Mouse (Mus musculus) thymus, postnatal 10 days (tissue): ENCODE measurements around the gene Fam163b.
A peak's percentile ranks its signal among the peaks of the same experiment; 100 is the strongest.

Experiments
- DNase-seq, 2 experiments: peaks; one replicate each; pipeline ENCODE4 v3.0.0; 2021; ENCODE audit warnings: low spot score in 2 of 2

Gene Fam163b

DNA sequence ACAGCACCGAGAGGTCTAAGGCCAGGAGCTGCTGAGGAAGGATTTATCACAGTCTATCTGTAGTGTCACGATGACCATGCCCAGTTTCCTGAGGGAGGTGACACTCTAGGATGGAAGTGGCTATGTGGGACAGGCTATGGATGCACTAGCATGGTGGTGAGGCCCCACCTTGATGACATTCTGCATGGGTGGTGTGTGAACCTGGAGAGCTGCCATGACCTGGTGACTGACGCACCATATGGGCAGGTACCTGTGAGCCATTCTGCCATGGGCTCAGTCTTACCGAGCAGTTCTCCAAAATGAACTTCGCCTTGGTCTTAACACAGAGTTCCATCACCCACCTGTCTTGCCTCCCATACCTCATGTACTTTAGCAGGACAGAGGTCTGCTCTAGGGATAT is 54.7 kb downstream of the Fam163b start:
- no peak for DNase-seq

DNA sequence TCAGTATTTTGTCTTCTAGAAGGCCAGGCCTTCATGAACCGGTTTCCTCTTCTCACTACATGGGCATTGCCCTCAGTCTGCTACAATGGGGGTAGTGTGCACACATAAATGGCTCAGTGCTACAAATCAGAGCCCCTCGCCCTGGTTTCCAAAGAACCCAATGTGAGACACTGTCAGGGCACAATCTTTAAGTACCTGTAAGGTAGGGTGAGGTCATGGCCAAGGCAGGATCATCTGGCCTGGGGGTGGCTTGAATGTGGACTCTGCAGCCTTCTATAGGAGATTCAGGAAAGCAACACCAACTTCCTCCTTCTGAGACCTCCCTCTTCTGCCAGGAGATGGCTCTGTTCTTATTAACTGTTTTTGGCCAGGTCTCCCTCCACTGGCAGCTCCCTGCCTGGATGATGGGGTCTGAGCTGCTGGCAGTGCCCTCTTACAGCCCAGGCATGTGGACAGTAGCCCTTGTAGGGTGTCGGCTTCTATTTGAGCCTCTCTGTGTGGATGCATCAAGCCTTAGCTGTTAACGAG is 55.7 kb downstream of the Fam163b start:
- DNase-seq = no peak

DNA sequence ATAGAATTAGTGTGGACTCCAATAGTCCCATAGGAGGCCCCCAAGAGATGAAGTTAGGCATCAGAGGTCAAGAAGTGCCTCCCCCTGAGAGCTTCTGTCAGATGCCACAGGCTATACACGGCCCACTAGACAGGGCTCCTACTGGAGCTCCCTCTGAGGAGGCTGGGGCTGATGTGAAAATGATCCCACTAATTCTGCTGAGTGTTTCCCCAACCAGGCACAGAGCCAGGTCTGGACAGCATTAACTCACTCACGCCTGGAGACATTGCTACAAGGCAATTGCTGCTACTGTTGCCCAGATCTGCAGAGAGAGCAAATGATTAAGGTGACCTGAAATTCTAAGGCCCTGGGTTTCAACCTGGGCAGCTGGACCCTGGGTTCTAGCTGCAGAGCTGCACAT is 56.5 kb downstream of the Fam163b start:
- no peak for DNase-seq

DNA sequence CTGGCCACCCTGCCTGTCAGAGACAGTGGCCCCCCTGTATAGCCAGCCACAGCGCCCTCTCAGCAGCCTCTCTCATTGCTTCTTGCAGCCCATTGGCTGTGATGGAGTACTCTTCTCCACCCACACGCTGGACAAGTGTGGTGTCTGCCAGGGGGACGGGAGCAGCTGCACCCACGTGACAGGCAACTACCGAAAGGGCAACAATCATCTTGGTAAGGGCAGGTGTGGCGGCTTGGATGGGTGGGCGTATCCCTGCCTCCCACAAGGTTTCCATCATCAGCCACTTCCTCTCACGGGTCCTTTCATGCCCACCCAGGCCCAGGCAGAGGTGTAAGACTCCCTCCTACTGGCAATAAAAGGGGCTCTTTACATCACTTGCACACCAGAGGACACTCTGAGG is 57.3 kb downstream of the Fam163b start:
- DNase-seq = peak; percentile 51 to 62

DNA sequence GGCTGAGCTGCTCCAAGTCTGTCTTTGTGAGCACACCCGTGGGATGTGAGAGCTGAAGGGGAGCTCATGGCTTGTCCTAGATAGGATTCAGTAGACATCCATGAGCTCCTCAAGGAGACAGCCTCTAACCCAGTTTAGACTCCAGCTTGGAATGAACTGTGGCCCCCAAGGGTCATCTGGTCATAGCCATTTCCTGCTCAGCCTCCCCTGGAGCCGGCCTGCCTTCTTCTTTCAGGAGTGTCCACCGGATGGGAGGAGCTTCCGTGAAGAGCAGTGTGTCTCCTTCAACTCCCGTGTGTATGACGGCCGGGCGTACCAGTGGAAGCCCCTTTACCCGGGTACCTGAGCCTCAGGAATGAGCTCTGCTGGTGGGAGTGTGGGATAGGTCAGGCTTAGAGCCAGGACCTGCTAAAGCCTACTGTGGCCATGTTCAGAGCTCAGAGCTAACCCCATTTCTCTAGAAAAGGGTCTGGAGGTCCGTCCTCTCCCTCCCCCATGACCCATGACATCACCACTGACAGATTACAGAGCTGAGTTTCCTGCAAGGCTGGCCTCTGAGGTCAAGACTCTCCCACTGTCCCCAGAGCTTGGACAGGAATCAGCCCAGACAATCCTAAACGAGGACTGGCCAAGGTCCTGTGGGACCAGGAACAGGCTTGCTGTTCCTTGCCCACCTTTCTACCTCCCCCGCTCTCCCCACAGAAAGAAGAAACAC is 58.4 kb downstream of the Fam163b start:
- DNase-seq = no peak

DNA sequence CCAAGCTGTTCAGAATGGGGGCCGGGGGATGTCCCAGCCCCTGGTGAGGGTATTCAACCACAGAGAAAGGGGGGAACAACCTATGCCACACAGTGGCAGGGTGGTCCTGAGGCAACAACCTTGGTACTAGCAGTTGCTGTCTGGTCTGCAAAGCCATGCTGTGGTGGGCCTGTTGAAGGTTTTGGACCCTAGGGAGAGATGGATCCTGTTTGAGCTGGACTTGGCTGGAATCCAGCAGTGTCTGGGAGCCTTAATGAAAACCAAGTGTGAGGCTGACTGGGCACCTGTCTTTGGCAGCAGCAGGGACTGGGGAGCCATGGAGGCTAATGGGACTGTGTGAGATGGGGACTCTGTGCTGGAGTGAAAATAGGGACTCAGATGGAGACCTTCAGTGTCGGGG is 62.6 kb downstream of the Fam163b start:
- DNase-seq = no peak

DNA sequence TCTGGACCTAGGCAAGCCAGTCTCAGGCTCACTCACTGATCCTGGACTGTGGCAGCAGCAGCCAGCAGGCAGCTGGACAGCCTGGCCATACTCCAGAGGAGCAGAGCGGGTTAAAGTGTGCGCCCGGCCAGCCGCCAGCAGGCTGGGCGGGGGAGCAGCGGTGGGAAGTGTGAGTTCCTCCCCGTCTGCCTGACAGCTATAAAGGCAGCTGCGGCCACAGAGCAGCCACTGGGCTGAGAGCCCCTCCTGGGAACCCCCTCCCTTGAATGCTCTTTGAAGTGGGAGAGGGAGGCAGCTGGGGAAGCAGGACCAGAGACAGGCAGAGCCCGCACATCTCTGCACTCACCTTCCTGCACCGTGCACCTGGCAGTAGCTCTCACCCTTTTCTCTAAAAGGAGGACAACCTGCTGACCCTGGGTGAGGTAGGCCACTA is 63.1 kb downstream of the Fam163b start, which contains the start of gene Adamtsl2:
Adamtsl2 (plus strand) TSS at position 228 of the 433 bp plus-strand sequence.
- peak; percentile 65 to 69 for DNase-seq

DNA sequence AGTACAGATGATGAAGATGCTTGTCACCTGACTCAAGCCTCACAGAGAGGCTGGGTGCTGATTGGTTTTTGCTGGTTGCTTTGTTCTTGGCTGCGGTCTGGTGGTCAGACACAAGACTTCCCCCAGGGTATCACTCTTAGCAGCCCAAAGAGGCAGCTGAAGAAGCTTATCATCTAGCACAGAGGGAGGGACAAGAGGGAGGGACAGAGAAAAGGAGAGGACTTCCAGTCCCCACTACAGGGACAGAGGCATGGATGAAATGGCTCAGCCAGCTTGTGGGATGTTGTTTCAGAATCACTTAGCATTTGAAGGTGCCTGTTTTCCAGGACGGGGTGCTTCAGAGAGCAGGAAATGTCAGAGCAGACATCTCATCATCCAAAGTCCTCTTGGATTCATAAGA is 64.0 kb downstream of the Fam163b start:
- no peak for DNase-seq

DNA sequence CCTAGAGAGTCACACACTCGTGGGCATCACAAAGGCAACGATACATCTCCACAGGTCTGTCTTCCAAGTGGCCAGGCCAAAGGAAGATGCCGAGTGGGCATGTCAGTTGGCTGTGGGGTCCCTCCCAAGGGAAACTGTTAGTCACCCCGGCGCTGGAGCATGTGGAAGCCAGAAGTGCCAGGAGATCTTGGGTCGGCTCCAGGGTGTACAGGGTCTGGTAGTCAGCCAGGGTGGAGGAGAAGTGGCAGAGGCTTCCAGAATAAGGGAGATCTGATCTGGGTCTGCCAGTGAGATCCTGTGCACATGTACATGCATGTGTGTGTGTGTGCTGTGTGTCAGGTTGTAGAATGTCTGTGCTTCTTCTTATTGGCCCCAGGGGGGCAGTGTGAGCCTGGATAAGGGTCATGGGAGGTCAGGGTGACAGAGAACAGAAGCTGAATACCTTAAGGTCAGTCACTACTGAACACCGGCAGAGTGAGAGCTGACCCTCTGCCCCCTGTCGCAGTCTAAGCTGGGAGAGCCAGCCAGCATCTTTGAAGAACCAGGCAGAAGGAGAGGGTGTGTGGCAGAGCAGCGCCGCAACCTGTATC is 64.5 kb downstream of the Fam163b start:
- DNase-seq = peak in 1 of 2 experiments; percentile 50

DNA sequence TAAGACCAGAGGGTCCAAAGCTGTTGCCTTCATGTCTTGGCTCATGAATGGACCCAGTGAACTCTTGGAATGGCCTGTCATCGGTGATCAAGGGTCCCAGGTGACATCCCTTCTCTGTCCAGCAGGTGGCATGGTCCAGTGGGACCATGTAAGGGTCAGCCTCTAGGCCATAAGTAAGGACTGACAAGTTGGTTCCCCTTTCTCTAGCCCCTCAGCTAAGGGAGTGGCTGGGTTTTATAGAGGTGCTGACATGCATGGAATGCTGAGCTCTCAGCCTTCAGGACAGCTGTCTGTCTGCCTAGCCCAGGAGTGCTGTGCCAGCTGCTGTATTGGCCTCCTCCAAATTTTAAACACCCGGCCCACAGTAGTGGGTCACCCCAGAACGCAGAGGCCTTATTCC is 66.8 kb downstream of the Fam163b start:
- DNase-seq = no peak

DNA sequence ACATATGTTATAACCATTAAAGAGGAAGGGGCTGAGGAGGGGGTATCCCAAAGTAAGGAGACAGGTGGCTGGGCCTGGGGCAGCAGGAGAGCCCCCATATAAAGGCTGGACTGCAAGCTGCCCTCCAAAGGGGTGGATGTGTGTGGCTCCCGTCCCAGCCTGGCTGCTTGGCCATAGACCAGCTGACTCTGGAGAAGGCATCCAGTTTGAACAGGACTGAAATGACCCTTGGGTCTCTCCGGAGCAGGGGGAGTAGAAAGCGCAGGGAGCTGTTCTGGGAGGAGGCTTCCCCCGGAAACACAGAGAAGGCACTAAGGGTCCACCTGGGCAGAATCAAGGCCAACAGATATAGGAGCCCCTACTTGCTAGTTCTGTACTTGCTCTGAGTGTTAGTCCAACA is 67.5 kb downstream of the Fam163b start:
- DNase-seq = no peak

DNA sequence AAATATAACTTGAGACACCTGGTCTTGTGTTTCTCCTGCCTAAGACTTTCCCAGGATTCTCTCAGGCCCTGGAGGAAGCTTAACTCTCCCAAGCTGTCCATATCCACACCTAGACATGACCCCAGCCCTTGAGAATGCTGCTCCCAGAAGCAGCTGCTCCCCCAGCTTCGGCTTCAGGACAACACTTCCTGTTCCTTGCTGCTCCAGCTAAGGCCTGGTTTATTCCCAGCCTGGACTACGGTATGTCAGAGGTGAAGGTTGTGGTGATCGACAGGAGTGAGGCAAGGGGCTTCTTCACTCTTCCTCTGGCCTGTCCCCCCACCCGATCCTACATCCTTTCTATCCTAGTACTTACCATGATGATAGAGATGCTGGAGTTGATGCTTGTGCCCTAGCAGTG is 68.9 kb downstream of the Fam163b start:
- no peak for DNase-seq

DNA sequence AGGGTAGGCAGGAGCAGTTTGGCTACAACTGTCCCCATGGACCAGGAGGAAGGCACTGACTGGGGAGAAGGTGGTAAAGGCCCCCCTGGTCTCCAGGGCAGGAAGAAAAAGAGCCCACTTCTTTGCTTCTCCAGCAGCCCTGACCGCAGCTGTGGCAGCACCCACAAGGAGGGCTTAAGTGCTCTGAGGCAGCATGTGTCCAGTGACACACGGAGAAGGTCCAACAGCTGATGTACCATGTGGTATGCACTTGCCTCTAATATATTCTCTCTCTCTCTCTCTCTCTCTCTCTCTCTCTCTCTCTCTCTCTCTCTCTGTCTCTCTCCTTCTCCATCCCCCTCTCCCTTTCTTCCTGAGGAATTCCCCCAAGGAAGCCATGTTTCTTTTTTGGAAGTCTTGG is 70.3 kb downstream of the Fam163b start, which contains the start of gene Mymk:
Mymk (minus strand) TSS at position 202 of the 400 bp plus-strand sequence.
- DNase-seq = no peak

DNA sequence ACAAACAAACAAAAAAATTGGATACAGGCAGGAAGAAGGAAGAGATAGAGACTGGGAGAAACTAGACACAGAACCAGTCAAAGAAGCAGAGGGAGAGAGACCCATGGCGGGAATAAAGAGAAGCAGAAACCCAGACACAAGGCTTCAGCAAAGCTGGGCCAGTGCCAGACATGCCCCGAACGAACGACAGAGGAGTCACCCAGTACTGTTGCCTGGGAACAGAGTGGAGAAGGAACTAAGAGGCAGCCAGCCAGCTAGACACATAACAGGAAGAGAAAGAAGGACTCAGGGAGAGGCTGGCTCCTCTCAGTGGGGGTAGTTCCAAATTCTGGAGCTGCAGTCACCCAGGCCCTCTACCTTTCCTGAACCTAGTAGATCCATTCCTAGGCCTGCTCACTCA is 71.2 kb downstream of the Fam163b start:
- DNase-seq = no peak

DNA sequence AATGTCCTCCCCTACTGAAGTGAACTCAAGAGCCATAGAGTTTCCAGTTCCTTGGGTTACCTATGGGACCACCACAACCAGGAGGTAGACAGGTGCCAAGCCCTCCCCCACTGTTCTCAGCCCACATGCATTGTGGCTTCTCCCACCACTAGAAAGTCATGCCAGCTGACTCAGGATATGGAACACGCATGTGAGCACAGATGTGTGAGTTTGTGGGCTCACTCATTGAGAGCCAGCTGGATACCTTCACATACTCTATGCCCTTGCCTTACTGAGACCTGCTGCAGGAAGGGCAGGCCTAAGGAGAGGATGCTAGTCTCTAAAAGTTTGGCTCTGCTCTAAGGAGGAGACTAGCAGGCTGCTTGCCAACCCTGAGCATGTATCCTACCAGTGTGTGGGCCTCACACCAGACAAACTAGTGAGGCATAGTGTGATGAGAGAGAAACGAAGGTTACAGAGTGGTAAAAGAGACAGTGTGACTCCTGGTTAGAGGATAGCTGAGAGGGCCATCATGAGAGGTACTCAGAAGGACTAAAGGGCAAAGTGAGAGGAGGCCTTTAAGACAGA is 72.0 kb downstream of the Fam163b start:
- DNase-seq = peak; percentile 61 to 66

DNA sequence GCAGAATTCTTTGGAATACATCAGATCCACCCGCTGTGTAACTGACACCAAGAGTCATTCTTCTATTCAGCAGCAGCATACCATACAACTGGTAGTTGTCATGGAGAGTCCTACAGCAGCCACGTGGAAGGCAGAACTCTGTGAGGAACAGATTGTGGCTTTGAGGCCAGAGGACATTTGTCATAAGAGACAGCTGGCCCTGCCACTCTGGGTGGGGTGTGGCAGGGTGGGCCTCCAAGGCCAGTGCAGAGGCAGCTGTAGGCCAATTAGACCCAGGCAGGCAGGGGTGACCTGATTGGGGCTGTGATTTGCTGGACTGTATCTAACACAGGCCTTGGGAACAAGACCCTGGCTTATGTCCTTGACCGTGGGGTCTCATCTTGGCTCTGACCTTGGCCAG is 72.6 kb downstream of the Fam163b start:
- no peak for DNase-seq

DNA sequence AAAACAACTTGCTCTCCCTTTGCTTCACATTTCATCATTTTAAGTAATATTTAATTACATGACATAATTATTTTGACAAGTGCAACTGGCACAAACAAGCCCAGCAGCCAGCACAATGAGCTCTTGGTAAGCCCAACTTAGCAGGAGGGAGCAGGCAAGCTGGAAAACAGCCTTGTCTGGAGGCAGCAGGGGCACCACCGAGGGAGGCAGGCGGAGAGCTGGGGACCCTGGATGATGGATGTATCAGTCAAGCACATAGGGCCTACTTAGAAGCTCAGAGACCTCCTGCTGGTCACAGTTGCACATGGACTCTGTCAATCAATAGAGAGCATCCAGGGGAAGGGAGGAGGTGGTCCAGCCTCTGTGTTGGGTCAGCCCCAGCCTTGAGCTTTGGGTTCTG is 74.3 kb downstream of the Fam163b start:
- no peak for DNase-seq

DNA sequence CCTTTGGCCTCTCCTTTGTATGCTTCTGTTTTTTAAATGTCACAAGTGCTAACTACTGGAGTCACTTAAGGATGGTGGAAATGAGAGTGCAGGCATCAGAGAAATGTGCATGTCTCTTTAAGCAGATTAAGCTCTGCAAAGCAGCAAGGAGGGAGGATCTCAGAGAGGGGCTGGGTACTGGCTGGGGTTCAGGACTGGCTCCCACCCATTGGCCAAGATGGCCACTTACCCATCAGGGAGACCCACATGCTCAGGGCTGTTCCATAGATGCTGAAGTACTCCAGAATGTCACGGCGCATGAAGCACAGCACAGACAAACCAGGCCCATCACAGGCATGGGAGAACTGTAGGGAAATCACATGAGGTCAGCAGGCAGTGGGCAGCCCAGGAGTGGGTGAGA is 75.2 kb downstream of the Fam163b start:
- DNase-seq = no peak
